Mouse (Mus musculus): Measurements from ENCODE around the gene Ceacam1.

Ceacam1 gene

DNA sequence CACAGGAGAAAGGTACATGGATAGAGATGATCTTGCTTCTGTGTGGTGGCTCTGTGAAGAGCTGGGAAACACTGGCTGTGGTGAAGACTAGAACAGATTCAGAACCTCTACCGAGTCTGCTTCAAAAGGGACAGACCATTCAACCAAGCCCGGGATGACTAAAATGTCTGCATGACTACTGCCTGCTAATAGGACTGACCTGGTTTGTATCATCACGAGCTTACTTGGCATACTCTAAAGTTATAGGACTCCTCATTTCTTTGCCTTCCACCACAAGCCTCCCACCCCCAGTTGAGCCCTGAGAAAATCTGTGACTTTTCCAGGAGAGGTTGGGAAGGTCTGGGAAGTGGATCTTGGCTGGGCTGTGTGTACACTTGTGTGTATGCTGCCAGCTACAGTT, 65.5 kb downstream of the Ceacam1 start:
- DNase-seq (ENCODE audit: low read depth, low spot score): no peak
